Mouse (Mus musculus) hindbrain, embryonic 16.5 days (tissue): ENCODE data around the gene Ctf2. TPM values are rescaled to one million over a fixed set of nuclear protein-coding genes. Genes with fewer than 3 reads are reported as not detected.

Source experiments
- ATAC-seq: fragments of 200-750 bp; cut with Nextera tagmentation; 2 replicates; pipeline ENCODE4 v1.8.0; 2017; ENCODE audit warnings: moderate TSS enrichment, moderate library complexity
- H3K27ac ChIP-seq: fragments of 300-500 bp; sonication (generic); 2 replicates; pipeline ENCODE4 v1.5.1; 2014; ENCODE audit warnings: low read depth, mild to moderate bottlenecking, control low read depth, low read length, moderate library complexity
- H3K27me3 ChIP-seq: fragments of 300-500 bp; sonication (generic); replicated peaks from 2 replicates; pipeline ENCODE4 v1.6.1; 2014; ENCODE audit warnings: low read length; ENCODE audit not compliant: control insufficient read depth, insufficient read depth
- H3K36me3 ChIP-seq: fragments of 300-500 bp; sonication (generic); 2 replicates; pipeline ENCODE4 v1.6.1; 2014; ENCODE audit warnings: mild to moderate bottlenecking, low read length, moderate library complexity, mixed read lengths; ENCODE audit not compliant: control insufficient read depth, insufficient read depth
- H3K4me1 ChIP-seq: fragments of 300-500 bp; sonication (generic); 2 replicates; pipeline ENCODE4 v1.6.1; 2014; ENCODE audit warnings: low read depth, low read length; ENCODE audit not compliant: control insufficient read depth, insufficient read depth
- H3K4me2 ChIP-seq: fragments of 300-500 bp; sonication (generic); 2 replicates; pipeline ENCODE4 v1.6.1; 2014; ENCODE audit warnings: mild to moderate bottlenecking, low read length, control low read depth, moderate library complexity
- H3K4me3 ChIP-seq: fragments of 300-500 bp; sonication (generic); 2 replicates; pipeline ENCODE4 v1.5.1; 2014; ENCODE audit warnings: mild to moderate bottlenecking, low read length, control low read depth, moderate library complexity
- H3K9ac ChIP-seq: fragments of 300-500 bp; sonication (generic); 2 replicates; pipeline ENCODE4 v1.6.1; 2014; ENCODE audit warnings: low read depth, mild to moderate bottlenecking, control low read depth, low read length, moderate library complexity
- H3K9me3 ChIP-seq: fragments of 300-500 bp; sonication (generic); 2 replicates; pipeline ENCODE4 v1.6.1; 2014; ENCODE audit warnings: mild to moderate bottlenecking, low read length, moderate library complexity; ENCODE audit not compliant: control insufficient read depth
- WGBS: fragments of 180-500 bp; shearing (Covaris S2); extraction: QIAGEN DNeasy Blood & Tissue Kit; methylation state at CpG from one replicate; pipeline ENCODE4 v1.1.7; 2014; 5-methylcytosine and 5-hydroxymethylcytosine counted together
- polyA plus RNA-seq: library from polyadenylated mRNA; unstranded; fragments of >200 nt; fragmentation: Nextera tagmentation; extraction: Ambion mirVana; gene quantifications from 2 replicates; pipeline ENCODE4 v1.2.1, GENCODE M21; 2015

Ctf2 gene
- polyA plus RNA-seq, 1 experiment from 2014 or later: 0.20 TPM

- H3K27me3 ChIP-seq: no peaks in the 10 kb centered on the region
- H3K27ac ChIP-seq: no peak overlapping the region
- WGBS: 93% methylated on average over 28 of the region's 28 CpGs
- peaks cover 16% of the 10 kb centered on the region for H3K4me1 ChIP-seq
- peaks cover 33% of the 10 kb centered on the region for H3K36me3 ChIP-seq
- no peak overlapping the region for H3K9ac ChIP-seq
- no peaks in the 10 kb centered on the region for H3K9me3 ChIP-seq
- H3K4me3 ChIP-seq: no peak overlapping the region
- no peak for ATAC-seq
- H3K4me2 ChIP-seq: no peak overlapping the region
Observed at GRCm38 (mm10) chr7:127748235-127748560, 16.2 kb upstream of the Ctf2 start.

- Histone ChIP-seq H3K4me2 (peak overlapping the region; percentile 72), H3K36me3 (peaks cover 31% of the 10 kb centered on the region), H3K9me3 (no peaks in the 10 kb centered on the region), H3K4me3 (peak overlapping the region; percentile 90), H3K4me1 (peaks cover 16% of the 10 kb centered on the region), H3K27ac (peak overlapping the region; percentile 27; the same call in 1 of the 2 replicates), H3K9ac (peak overlapping the region; percentile 92), H3K27me3 (no peaks in the 10 kb centered on the region)
- WGBS: 40% methylated on average over 6 of the region's 6 CpGs
- ATAC-seq: no peak
Observed at GRCm38 (mm10) chr7:127747559-127748234, 15.7 kb upstream of the Ctf2 start.

GRCm38 (mm10) chr7:127746494-127747491 is 14.8 kb upstream of the Ctf2 start:
- 0% methylated on average over 31 of the region's 62 CpGs for WGBS
- peak overlapping the region; percentile 90 for H3K4me3 ChIP-seq
- peaks cover 16% of the 10 kb centered on the region for H3K4me1 ChIP-seq

GRCm38 (mm10) chr7:127745652-127746493 is 13.9 kb upstream of the Ctf2 start:
- WGBS: under 1% methylated on average over 39 of the region's 39 CpGs
- H3K9me3 ChIP-seq: no peaks in the 10 kb centered on the region
- peaks cover 16% of the 10 kb centered on the region for H3K4me1 ChIP-seq
- no peaks in the 10 kb centered on the region for H3K27me3 ChIP-seq
- H3K4me2 ChIP-seq: peak overlapping the region; percentile 72
- peak overlapping the region; percentile 90 for H3K4me3 ChIP-seq
- peak overlapping the region; percentile 92 for H3K9ac ChIP-seq
- ATAC-seq: peak; percentile 94
- peak overlapping the region; percentile 90 for H3K27ac ChIP-seq
- peaks cover 15% of the 10 kb centered on the region for H3K36me3 ChIP-seq

More at GRCm38 (mm10) chr7:127746494-127747491, 14.8 kb upstream of the Ctf2 start:
- H3K27me3 ChIP-seq: no peaks in the 10 kb centered on the region
- peak overlapping the region; percentile 72 for H3K4me2 ChIP-seq
- H3K36me3 ChIP-seq: peaks cover 24% of the 10 kb centered on the region
- ATAC-seq: no peak
- no peaks in the 10 kb centered on the region for H3K9me3 ChIP-seq
- H3K27ac ChIP-seq: peak overlapping the region; percentile 90
- peak overlapping the region; percentile 92 for H3K9ac ChIP-seq

- peaks cover 16% of the 10 kb centered on the region for H3K4me1 ChIP-seq
- under 1% methylated on average over 19 of the region's 19 CpGs for WGBS
- peak overlapping the region; percentile 59 for H3K4me2 ChIP-seq
- H3K9ac ChIP-seq: peak overlapping the region; percentile 54
- H3K4me3 ChIP-seq: peak overlapping the region; percentile 90
- no peaks in the 10 kb centered on the region for H3K9me3 ChIP-seq
- H3K27ac ChIP-seq: peak overlapping the region; percentile 85
- ATAC-seq: peak; percentile 88
- H3K36me3 ChIP-seq: peaks cover 10% of the 10 kb centered on the region
- H3K27me3 ChIP-seq: no peaks in the 10 kb centered on the region
Observed at GRCm38 (mm10) chr7:127745251-127745651, 13.3 kb upstream of the Ctf2 start.

GRCm38 (mm10) chr7:127744366-127745045 is 12.5 kb upstream of the Ctf2 start, which contains the start of gene Fbxl19:
Fbxl19 (plus strand) TSS chr7:127744543.
- H3K9ac ChIP-seq: peak within 1 kb of the TSS; percentile 54
- 1% methylated on average over 26 of the region's 26 CpGs for WGBS
- peaks cover 2% of the 10 kb centered on the region for H3K36me3 ChIP-seq
- no peaks in the 10 kb centered on the region for H3K9me3 ChIP-seq
- no peaks in the 10 kb centered on the region for H3K27me3 ChIP-seq
- ATAC-seq: no peak
- peaks cover 16% of the 10 kb centered on the region for H3K4me1 ChIP-seq
- peak within 1 kb of the TSS; percentile 90 for H3K4me3 ChIP-seq
- H3K27ac ChIP-seq: peak within 1 kb of the TSS; percentile 85
- peak within 1 kb of the TSS; percentile 59 for H3K4me2 ChIP-seq

GRCm38 (mm10) chr7:127730170-127730569 is 1.8 kb downstream of the Ctf2 start:
- no peaks in the 10 kb centered on the region for H3K36me3 ChIP-seq
- no peaks in the 10 kb centered on the region for H3K27me3 ChIP-seq
- 65% methylated on average over 4 of the region's 4 CpGs for WGBS
- H3K27ac ChIP-seq: no peak overlapping the region
- no peak overlapping the region for H3K4me2 ChIP-seq
- no peak for ATAC-seq
- no peaks in the 10 kb centered on the region for H3K9me3 ChIP-seq
- H3K4me1 ChIP-seq: no peaks in the 10 kb centered on the region
- H3K9ac ChIP-seq: no peak overlapping the region
- no peak overlapping the region for H3K4me3 ChIP-seq

GRCm38 (mm10) chr7:127727898-127728297 is 4.1 kb downstream of the Ctf2 start:
- Histone ChIP-seq H3K36me3 (no peaks in the 10 kb centered on the region), H3K9ac (no peak overlapping the region), H3K4me2 (no peak overlapping the region), H3K27ac (no peak overlapping the region), H3K27me3 (no peaks in the 10 kb centered on the region), H3K9me3 (no peaks in the 10 kb centered on the region), H3K4me3 (no peak overlapping the region), H3K4me1 (no peaks in the 10 kb centered on the region)
- 88% methylated on average over 7 of the region's 7 CpGs for WGBS
- no peak for ATAC-seq
